ENCODE assay signal across 8 mouse cellular contexts in genomic region chr12:84288461-84288860, GRCm38 (mm10). TPM values are rescaled to one million over a fixed set of nuclear protein-coding genes. Genes with fewer than 3 reads are reported as not detected.
DNase-seq lines count a peak whose midpoint lies in the region; ATAC-seq lines count a peak whose summit lies in the region.

No protein-coding gene starts in this region.

- H3K36me3 ChIP-seq in heart, embryonic 12.5 days, result peaks cover 17% of the 10 kb centered on the region

- WGBS in heart, embryonic 12.5 days, result 57% methylated on average over 3 of the region's 3 CpGs

- H3K4me1 ChIP-seq in heart, embryonic 12.5 days (replicated peaks), result peaks cover 13% of the 10 kb centered on the region; the same call in 1 of the 2 replicates

- no peak overlapping the region for H3K4me2 ChIP-seq in heart, embryonic 12.5 days

- peak; percentile 89 for DNase-seq in heart, adult 11 months
- peak; percentile 35 for DNase-seq in urinary bladder, postnatal 25 days (ENCODE audit: low spot score)
- DNase-seq in urinary bladder, postnatal 4 days (ENCODE audit: low spot score in 2 of 2), result no peak
- DNase-seq in cerebellum, postnatal 36 days, result peak; percentile 19 to 24
- peak; percentile 52 for DNase-seq in kidney, postnatal 14 days
- peak; percentile 42 for DNase-seq in retina, embryonic 14.5 days (ENCODE audit: low spot score)
- no peak for DNase-seq in frontal cortex, postnatal 36 days (ENCODE audit: low spot score in 2 of 2)

- ATAC-seq in heart, embryonic 12.5 days (ENCODE audit: insufficient number of reproducible peaks, low FRiP score), result no peak

- no peaks in the 10 kb centered on the region for H3K9me3 ChIP-seq in heart, embryonic 12.5 days (replicated peaks)

- H3K27ac ChIP-seq in heart, embryonic 12.5 days (ENCODE audit: poor library complexity, severe bottlenecking), result no peak overlapping the region

- no peaks in the 10 kb centered on the region for H3K27me3 ChIP-seq in heart, embryonic 12.5 days (replicated peaks)

- no peak overlapping the region for H3K9ac ChIP-seq in heart, embryonic 12.5 days

- H3K4me3 ChIP-seq in heart, embryonic 12.5 days, result no peak overlapping the region

RNA-seq across cellular contexts. Expression of gene Ptgr2, which starts 3.4 kb away (rescaled TPM):
- 75.8 and 77.5 TPM in 2 replicates for polyA plus RNA-seq in heart, embryonic 12.5 days (2016; fragmentation: Nextera tagmentation; extraction: Ambion mirVana)

RNA-seq across cellular contexts. Expression of gene Zfp410, which starts 28.2 kb away (rescaled TPM):
- polyA plus RNA-seq in heart, embryonic 12.5 days (2016; fragmentation: Nextera tagmentation; extraction: Ambion mirVana), result 53.1 and 59.9 TPM in 2 replicates

Comparison
In these comparisons a context has a peak if more than half of its experiments do, and no peak if none do; other contexts are left out.
1. DNase-seq: peak in heart, adult 11 months (single experiment), urinary bladder, postnatal 25 days (single experiment), cerebellum, postnatal 36 days (2 of 2), kidney, postnatal 14 days (single experiment) and retina, embryonic 14.5 days (single experiment); none in urinary bladder, postnatal 4 days (0 of 2) and frontal cortex, postnatal 36 days (0 of 2).